Mouse (Mus musculus): ENCODE measurements around the gene Ccdc187. TPM values are rescaled to one million over a fixed set of nuclear protein-coding genes. Genes with fewer than 3 reads are reported as not detected.

The Ccdc187 gene
- polyA plus RNA-seq (2016; fragmentation: Nextera tagmentation; extraction: Ambion mirVana) = 0.02 and 0.07 TPM in 2 replicates

GRCm38 (mm10) chr2:26294457-26294856, at the start of gene Ccdc187:
Gene Ccdc187, minus strand, starts transcription at chr2:26294557.
- 67% methylated on average over 2 of the region's 2 CpGs for WGBS
- 0 out of 2 replicates have a peak within 1 kb of the TSS, but pooled peaks have one; percentile 42 for H3K27ac ChIP-seq (replicated peaks)
- peaks cover 3% of the 10 kb centered on the region for H3K27me3 ChIP-seq (ENCODE audit: low read depth, poor library complexity, severe bottlenecking)
- no peaks in the 10 kb centered on the region for H3K9me3 ChIP-seq (replicated peaks)
- no peaks in the 10 kb centered on the region for H3K36me3 ChIP-seq
- no peak for DNase-seq (ENCODE audit: low spot score)
- H3K4me1 ChIP-seq = peaks cover 32% of the 10 kb centered on the region
- no peak within 1 kb of the TSS for H3K4me3 ChIP-seq

- H3K36me3 ChIP-seq = peaks cover 96% of the 10 kb centered on the region
- WGBS = 83% methylated on average over 11 of the region's 11 CpGs
- no peak for DNase-seq (ENCODE audit: low spot score)
Measured at GRCm38 (mm10) chr2:26342609-26343490, 48.5 kb upstream of the Ccdc187 start.

GRCm38 (mm10) chr2:26342044-26342443, 47.7 kb upstream of the Ccdc187 start:
- 91% methylated on average over 10 of the region's 10 CpGs for WGBS
- DNase-seq (ENCODE audit: low spot score) = no peak

More at GRCm38 (mm10) chr2:26342609-26343490, 48.5 kb upstream of the Ccdc187 start:
- Histone ChIP-seq H3K4me3 (no peak overlapping the region), H3K4me1 (no peaks in the 10 kb centered on the region; the same call in 1 of the 2 replicates), H3K27me3 (ENCODE audit: low read depth, poor library complexity, severe bottlenecking) (no peaks in the 10 kb centered on the region), H3K9me3 (replicated peaks) (no peaks in the 10 kb centered on the region), H3K27ac (replicated peaks) (no peak overlapping the region)

DNA sequence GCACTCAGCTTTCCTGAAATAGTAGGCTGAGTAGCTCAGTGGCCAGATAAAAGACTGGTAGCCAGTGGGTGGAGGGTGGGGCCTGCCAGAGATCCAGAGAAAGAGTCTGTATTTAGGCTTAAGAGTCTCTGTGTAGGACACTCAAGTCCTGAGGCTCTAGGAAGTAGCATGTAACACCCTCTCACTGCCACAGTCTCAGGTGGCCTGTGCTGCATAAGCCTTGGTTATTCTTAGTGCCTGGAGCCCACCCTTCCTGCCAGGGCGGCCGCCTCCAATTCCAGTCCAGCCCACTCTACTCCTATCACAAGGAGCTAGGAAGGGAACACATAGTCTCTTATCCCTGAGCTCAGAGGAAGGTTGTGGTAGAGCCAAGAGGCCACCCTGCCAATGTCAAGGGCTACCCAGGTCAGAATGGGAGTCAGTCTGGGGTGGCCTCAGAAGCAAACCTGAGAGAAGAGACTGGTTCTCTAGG, 47.2 kb upstream of the Ccdc187 start:
- no peak for DNase-seq (ENCODE audit: low spot score)
- Histone ChIP-seq H3K4me3 (no peak overlapping the region), H3K9me3 (replicated peaks) (no peaks in the 10 kb centered on the region), H3K4me1 (no peaks in the 10 kb centered on the region; the same call in 1 of the 2 replicates), H3K27ac (replicated peaks) (no peak overlapping the region), H3K27me3 (ENCODE audit: low read depth, poor library complexity, severe bottlenecking) (no peaks in the 10 kb centered on the region), H3K36me3 (peaks cover 83% of the 10 kb centered on the region)
- 88% methylated on average over 2 of the region's 2 CpGs for WGBS

More at GRCm38 (mm10) chr2:26342044-26342443, 47.7 kb upstream of the Ccdc187 start:
- no peaks in the 10 kb centered on the region; the same call in 1 of the 2 replicates for H3K4me1 ChIP-seq
- H3K4me3 ChIP-seq = no peak overlapping the region
- peaks cover 88% of the 10 kb centered on the region for H3K36me3 ChIP-seq
- no peaks in the 10 kb centered on the region for H3K27me3 ChIP-seq (ENCODE audit: low read depth, poor library complexity, severe bottlenecking)
- H3K9me3 ChIP-seq (replicated peaks) = no peaks in the 10 kb centered on the region
- no peak overlapping the region for H3K27ac ChIP-seq (replicated peaks)

DNA sequence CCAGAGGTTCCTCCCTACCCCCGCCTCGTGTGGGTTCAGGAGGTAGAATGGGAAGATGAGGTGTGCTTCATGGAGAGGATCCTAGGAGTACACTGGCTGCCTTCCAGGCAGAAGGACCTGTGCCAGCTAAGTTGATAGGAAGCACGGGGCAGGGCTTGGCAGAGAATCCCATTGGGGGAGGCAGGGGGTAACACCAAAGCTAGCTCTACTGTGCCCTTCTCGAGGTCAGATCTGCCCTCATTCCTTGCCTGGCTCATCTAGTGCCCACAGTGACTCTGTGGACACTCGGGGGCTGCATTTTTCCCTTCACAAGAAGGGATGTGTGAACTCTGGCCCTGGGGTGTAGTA, 44.8 kb upstream of the Ccdc187 start:
- no peak for DNase-seq (ENCODE audit: low spot score)
- no peaks in the 10 kb centered on the region for H3K27me3 ChIP-seq (ENCODE audit: low read depth, poor library complexity, severe bottlenecking)
- 90% methylated on average over 5 of the region's 5 CpGs for WGBS
- H3K9me3 ChIP-seq (replicated peaks) = no peaks in the 10 kb centered on the region
- H3K4me1 ChIP-seq = no peaks in the 10 kb centered on the region; the same call in 1 of the 2 replicates
- H3K27ac ChIP-seq (replicated peaks) = 0 out of 2 replicates have a peak overlapping the region, but pooled peaks have one; percentile 33
- H3K4me3 ChIP-seq = no peak overlapping the region
- peaks cover 60% of the 10 kb centered on the region for H3K36me3 ChIP-seq

DNA sequence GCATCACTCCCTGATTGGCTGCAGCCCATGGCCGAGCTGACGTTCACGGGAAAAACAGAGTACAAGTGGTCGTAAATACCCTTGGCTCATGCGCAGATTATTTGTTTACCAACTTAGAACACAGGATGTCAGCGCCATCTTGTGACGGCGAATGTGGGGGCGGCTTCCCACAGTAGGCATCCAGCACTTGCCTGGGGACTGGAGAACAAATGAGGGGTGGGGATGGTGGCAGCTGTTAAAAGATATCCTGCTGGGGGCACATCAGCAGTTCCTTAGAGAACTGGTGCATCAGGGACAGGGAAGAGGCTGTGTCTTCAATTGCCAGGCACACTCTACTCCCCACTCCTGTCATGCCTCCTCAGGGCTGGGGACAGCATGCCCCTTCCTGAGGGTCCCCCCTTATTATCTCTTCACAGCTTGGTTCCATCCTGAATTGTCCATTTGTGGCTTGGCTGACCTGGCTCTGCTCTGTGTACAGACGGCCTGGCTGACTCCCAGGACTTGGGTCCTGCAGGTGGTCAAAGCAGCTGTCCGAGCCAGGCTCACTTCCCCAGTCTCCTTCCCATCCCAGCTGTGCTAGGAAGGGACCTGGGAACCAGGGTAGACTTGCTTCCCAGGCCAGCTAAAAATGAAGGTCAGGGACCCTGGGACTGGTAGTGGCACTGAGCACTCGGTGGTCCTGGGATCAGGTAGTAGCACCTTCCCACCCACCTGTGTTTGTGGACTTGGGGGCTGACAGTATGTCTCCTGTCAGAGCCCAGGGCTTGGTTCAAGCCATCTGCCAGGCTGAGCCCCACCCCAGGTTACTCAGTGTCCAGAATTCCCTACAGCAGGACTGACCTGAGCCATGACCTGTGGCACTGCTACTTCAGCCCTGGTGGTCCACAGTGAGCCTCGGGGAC, 44.2 kb upstream of the Ccdc187 start:
- H3K4me1 ChIP-seq = no peaks in the 10 kb centered on the region; the same call in 1 of the 2 replicates
- WGBS = 87% methylated on average over 9 of the region's 13 CpGs

DNA sequence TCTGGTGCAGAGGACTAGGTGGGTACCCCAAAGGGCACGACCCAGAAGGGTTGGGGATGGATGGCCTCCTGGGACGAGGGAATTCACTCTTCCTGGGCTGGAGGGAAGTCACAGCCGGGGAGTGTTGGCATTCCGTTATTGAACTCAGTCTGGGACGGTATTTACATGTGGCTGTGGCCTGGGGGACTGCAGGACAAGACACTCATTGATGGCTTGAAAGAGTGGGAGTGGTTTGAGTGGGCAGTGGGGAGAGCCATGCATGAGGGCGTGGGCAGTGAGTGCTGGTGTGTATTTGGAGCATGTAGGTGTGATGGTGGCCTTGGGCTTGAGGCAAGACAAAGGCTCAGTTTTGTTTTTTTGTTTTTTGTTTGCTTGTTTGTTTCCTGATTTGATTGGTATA, 36.3 kb upstream of the Ccdc187 start:
- Histone ChIP-seq H3K4me1 (0 out of 2 replicates have a peak, but pooled peaks cover 4% of the 10 kb centered on the region), H3K4me3 (no peak overlapping the region), H3K9me3 (replicated peaks) (no peaks in the 10 kb centered on the region), H3K27me3 (ENCODE audit: low read depth, poor library complexity, severe bottlenecking) (no peaks in the 10 kb centered on the region), H3K27ac (replicated peaks) (0 out of 2 replicates have a peak overlapping the region, but pooled peaks have one; percentile 28), H3K36me3 (peaks cover 68% of the 10 kb centered on the region)
- 80% methylated on average over 6 of the region's 6 CpGs for WGBS
- DNase-seq (ENCODE audit: low spot score) = no peak

More for the DNA sequence above, 44.2 kb upstream of the Ccdc187 start:
- no peaks in the 10 kb centered on the region for H3K9me3 ChIP-seq (replicated peaks)
- H3K4me3 ChIP-seq = no peak overlapping the region
- H3K27ac ChIP-seq (replicated peaks) = 0 out of 2 replicates have a peak overlapping the region, but pooled peaks have one; percentile 33
- peaks cover 53% of the 10 kb centered on the region for H3K36me3 ChIP-seq
- no peaks in the 10 kb centered on the region for H3K27me3 ChIP-seq (ENCODE audit: low read depth, poor library complexity, severe bottlenecking)
- no peak for DNase-seq (ENCODE audit: low spot score)

- peak overlapping the region; percentile 28; the same call in 1 of the 2 replicates for H3K27ac ChIP-seq (replicated peaks)
- no peak overlapping the region for H3K4me3 ChIP-seq
- peaks cover 74% of the 10 kb centered on the region for H3K36me3 ChIP-seq
- DNase-seq (ENCODE audit: low spot score) = no peak
- WGBS = 88% methylated on average over 4 of the region's 4 CpGs
- H3K27me3 ChIP-seq (ENCODE audit: low read depth, poor library complexity, severe bottlenecking) = no peaks in the 10 kb centered on the region
- H3K9me3 ChIP-seq (replicated peaks) = no peaks in the 10 kb centered on the region
- H3K4me1 ChIP-seq = 0 out of 2 replicates have a peak, but pooled peaks cover 4% of the 10 kb centered on the region
Measured at GRCm38 (mm10) chr2:26330056-26330468, 35.7 kb upstream of the Ccdc187 start.

GRCm38 (mm10) chr2:26329402-26329801, 35.0 kb upstream of the Ccdc187 start:
- H3K36me3 ChIP-seq = peaks cover 81% of the 10 kb centered on the region
- no peak overlapping the region for H3K4me3 ChIP-seq
- no peaks in the 10 kb centered on the region for H3K27me3 ChIP-seq (ENCODE audit: low read depth, poor library complexity, severe bottlenecking)
- no peak overlapping the region for H3K27ac ChIP-seq (replicated peaks)
- H3K9me3 ChIP-seq (replicated peaks) = no peaks in the 10 kb centered on the region
- no peak for DNase-seq (ENCODE audit: low spot score)
- 0 out of 2 replicates have a peak, but pooled peaks cover 4% of the 10 kb centered on the region for H3K4me1 ChIP-seq
- 70% methylated on average over 8 of the region's 8 CpGs for WGBS

DNA sequence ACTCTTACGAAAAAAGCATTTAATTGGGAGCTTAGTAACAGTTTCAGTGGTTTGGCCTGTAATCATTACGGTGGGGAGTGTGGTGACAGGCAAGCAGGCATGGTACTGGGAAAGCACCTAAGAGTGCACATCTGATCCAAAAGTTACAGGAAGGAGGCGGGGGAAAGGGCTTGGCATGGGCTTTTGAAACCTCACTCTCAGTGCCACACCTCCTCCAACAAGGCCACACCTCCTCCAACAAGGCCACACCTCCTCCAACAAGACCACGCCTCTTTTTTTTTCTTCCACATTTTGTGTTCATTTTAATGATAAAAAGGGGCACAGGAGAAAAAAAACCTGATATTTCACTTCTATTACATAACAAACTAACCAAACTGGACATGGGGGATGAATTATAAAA, 33.5 kb upstream of the Ccdc187 start:
- no peak overlapping the region for H3K4me3 ChIP-seq
- WGBS = 93% methylated on average over 4 of the region's 4 CpGs
- no peaks in the 10 kb centered on the region for H3K27me3 ChIP-seq (ENCODE audit: low read depth, poor library complexity, severe bottlenecking)
- H3K9me3 ChIP-seq (replicated peaks) = no peaks in the 10 kb centered on the region
- H3K27ac ChIP-seq (replicated peaks) = no peak overlapping the region
- peaks cover 94% of the 10 kb centered on the region for H3K36me3 ChIP-seq
- H3K4me1 ChIP-seq = 0 out of 2 replicates have a peak, but pooled peaks cover 4% of the 10 kb centered on the region
- DNase-seq (ENCODE audit: low spot score) = no peak

- 70% methylated on average over 15 of the region's 15 CpGs for WGBS
- no peak overlapping the region for H3K27ac ChIP-seq (replicated peaks)
- peaks cover 92% of the 10 kb centered on the region for H3K36me3 ChIP-seq
- DNase-seq (ENCODE audit: low spot score) = peak; percentile 69
- 0 out of 2 replicates have a peak, but pooled peaks cover 8% of the 10 kb centered on the region for H3K4me1 ChIP-seq
- no peak overlapping the region for H3K4me3 ChIP-seq
- no peaks in the 10 kb centered on the region for H3K9me3 ChIP-seq (replicated peaks)
- H3K27me3 ChIP-seq (ENCODE audit: low read depth, poor library complexity, severe bottlenecking) = no peaks in the 10 kb centered on the region
Measured at GRCm38 (mm10) chr2:26325386-26326181, 31.2 kb upstream of the Ccdc187 start.
